8 mouse cellular contexts compared by ENCODE assay signal in genomic region chr8:109251360-109251798, GRCm38 (mm10).
DNase-seq lines count a peak whose midpoint lies in the region; ATAC-seq and TF ChIP-seq lines count a peak whose summit lies in the region.

No protein-coding gene starts in this region.

- no peak for TF ChIP-seq EP300 in liver, postnatal 0 days (IDR thresholded peaks at IDR 0.05; ENCODE audit: low read depth)

- H3K9ac ChIP-seq in heart, embryonic 14.5 days (ENCODE audit: low read length), result no peak overlapping the region
- peak overlapping the region; percentile 67 for H3K9ac ChIP-seq in midbrain, postnatal 0 days (replicated peaks; ENCODE audit: low read length, poor library complexity, severe bottlenecking)
- no peak overlapping the region for H3K9ac ChIP-seq in liver, postnatal 0 days (replicated peaks)

- H3K27me3 ChIP-seq in heart, embryonic 14.5 days (ENCODE audit: control insufficient read depth, insufficient read depth, low read length), result no peaks in the 10 kb centered on the region
- H3K27me3 ChIP-seq in cerebellum, adult 2 months (ENCODE audit: control insufficient read depth, insufficient read depth, low read length), result peaks cover 2% of the 10 kb centered on the region; the same call in 1 of the 2 replicates
- H3K27me3 ChIP-seq in hindbrain, embryonic 10.5 days (ENCODE audit: insufficient read depth, poor library complexity, severe bottlenecking), result no peaks in the 10 kb centered on the region
- H3K27me3 ChIP-seq in midbrain, postnatal 0 days (ENCODE audit: insufficient read depth, low read length), result no peaks in the 10 kb centered on the region
- H3K27me3 ChIP-seq in liver, postnatal 0 days (ENCODE audit: insufficient read depth, low read length), result no peaks in the 10 kb centered on the region

- TF ChIP-seq CTCF in cerebellum, adult 2 months (IDR thresholded peaks at IDR 0.05; ENCODE audit: borderline replicate concordance, insufficient read depth, low read depth, low read length), result no peak
- TF ChIP-seq CTCF in midbrain, postnatal 0 days (IDR thresholded peaks at IDR 0.05), result no peak
- TF ChIP-seq CTCF in liver, postnatal 0 days (IDR thresholded peaks at IDR 0.05; ENCODE audit: low read depth), result no peak

- H3K4me3 ChIP-seq in heart, embryonic 14.5 days (ENCODE audit: control insufficient read depth in 1 of 2, insufficient read depth in 1 of 2, low read depth in 1 of 2, low read length in 2 of 2), result no peak overlapping the region; a peak in 1 of 4 replicates
- H3K4me3 ChIP-seq in cerebellum, adult 2 months (replicated peaks; ENCODE audit: insufficient read depth, low read depth, low read length), result peak overlapping the region; percentile 47
- no peak overlapping the region for H3K4me3 ChIP-seq in hindbrain, embryonic 10.5 days
- peak overlapping the region; percentile 43 for H3K4me3 ChIP-seq in midbrain, postnatal 0 days (ENCODE audit: low read depth, low read length)
- no peak overlapping the region for H3K4me3 ChIP-seq in liver, postnatal 0 days (ENCODE audit: low read depth, low read length)

- no peaks in the 10 kb centered on the region for H3K36me3 ChIP-seq in heart, embryonic 14.5 days (ENCODE audit: control insufficient read depth, insufficient read depth, low read length)
- H3K36me3 ChIP-seq in hindbrain, embryonic 10.5 days, result no peaks in the 10 kb centered on the region
- no peaks in the 10 kb centered on the region for H3K36me3 ChIP-seq in midbrain, postnatal 0 days (ENCODE audit: insufficient read depth, low read length)
- H3K36me3 ChIP-seq in liver, postnatal 0 days (replicated peaks; ENCODE audit: insufficient read depth, low read length), result no peaks in the 10 kb centered on the region

- H3K9me3 ChIP-seq in heart, embryonic 14.5 days (ENCODE audit: control insufficient read depth, low read length), result no peaks in the 10 kb centered on the region
- H3K9me3 ChIP-seq in hindbrain, embryonic 10.5 days, result peaks cover 4% of the 10 kb centered on the region; the same call in 1 of the 2 replicates
- no peaks in the 10 kb centered on the region for H3K9me3 ChIP-seq in midbrain, postnatal 0 days (ENCODE audit: low read length)
- peaks cover 3% of the 10 kb centered on the region; the same call in 1 of the 2 replicates for H3K9me3 ChIP-seq in liver, postnatal 0 days (ENCODE audit: low read length)

- no peak for ATAC-seq in heart, embryonic 14.5 days (ENCODE audit: insufficient number of reproducible peaks, insufficient read depth, low FRiP score, low read depth)
- peak; percentile 75 for ATAC-seq in midbrain, postnatal 0 days (ENCODE audit: low FRiP score)
- ATAC-seq in liver, postnatal 0 days, result no peak

- peak overlapping the region; percentile 30; the same call in 1 of the 2 replicates for H3K4me2 ChIP-seq in heart, embryonic 14.5 days (ENCODE audit: low read length)
- peak overlapping the region; percentile 60 for H3K4me2 ChIP-seq in midbrain, postnatal 0 days (ENCODE audit: low read depth, low read length, poor library complexity, severe bottlenecking)
- no peak overlapping the region for H3K4me2 ChIP-seq in liver, postnatal 0 days (ENCODE audit: low read depth, low read length)

- no peaks in the 10 kb centered on the region for H3K4me1 ChIP-seq in heart, embryonic 14.5 days (ENCODE audit: control insufficient read depth in 2 of 2, insufficient read depth in 2 of 2, low read length in 2 of 2)
- no peaks in the 10 kb centered on the region for H3K4me1 ChIP-seq in cerebellum, adult 2 months (ENCODE audit: control insufficient read depth, insufficient read depth, low read length)
- H3K4me1 ChIP-seq in hindbrain, embryonic 10.5 days (replicated peaks), result peaks cover 11% of the 10 kb centered on the region; the same call in 1 of the 2 replicates
- no peaks in the 10 kb centered on the region for H3K4me1 ChIP-seq in midbrain, postnatal 0 days (ENCODE audit: insufficient read depth, low read length)
- no peaks in the 10 kb centered on the region for H3K4me1 ChIP-seq in liver, postnatal 0 days (ENCODE audit: insufficient read depth)

- no peak for TF ChIP-seq POLR2A in cerebellum, adult 2 months (IDR thresholded peaks at IDR 0.05; ENCODE audit: borderline replicate concordance, insufficient read depth, low read length)

- no peak overlapping the region for H3K27ac ChIP-seq in heart, embryonic 14.5 days (replicated peaks in 1 of 2; ENCODE audit: control insufficient read depth in 1 of 2, insufficient read depth in 1 of 2, low read depth in 2 of 2, low read length in 2 of 2)
- peak overlapping the region; percentile 52; the same call in 1 of the 2 replicates for H3K27ac ChIP-seq in cerebellum, adult 2 months (ENCODE audit: insufficient read depth, low read length)
- peak overlapping the region; percentile 5; the same call in 1 of the 2 replicates for H3K27ac ChIP-seq in hindbrain, embryonic 10.5 days
- H3K27ac ChIP-seq in midbrain, postnatal 0 days (ENCODE audit: low read depth, low read length), result peak overlapping the region; percentile 81
- H3K27ac ChIP-seq in liver, postnatal 0 days (ENCODE audit: low read depth), result no peak overlapping the region

- DNase-seq in heart, postnatal 4 days, result no peak
- peak in 1 of 2 experiments; percentile 23 for DNase-seq in cerebellum, adult 2 months
- DNase-seq in hindbrain, embryonic 10.5 days (ENCODE audit: low spot score), result no peak
- peak; percentile 93 for DNase-seq in midbrain, postnatal 0 days (ENCODE audit: low spot score)
- DNase-seq in liver, result no peak
- no peak for DNase-seq in liver, postnatal 0 days
- no peak for DNase-seq in spleen, postnatal 14 days (ENCODE audit: low spot score in 2 of 2)

- 76% methylated on average over 24 of the region's 24 CpGs for WGBS in heart, embryonic 14.5 days
- WGBS in cerebellum, adult 2 months, result 7% methylated on average over 24 of the region's 24 CpGs
- WGBS in hindbrain, embryonic 10.5 days, result 92% methylated on average over 24 of the region's 24 CpGs
- 41% methylated on average over 24 of the region's 24 CpGs for WGBS in midbrain, postnatal 0 days
- WGBS in liver, postnatal 0 days (ENCODE audit: insufficient replicate concordance), result 85% methylated on average over 24 of the region's 24 CpGs

Comparison
In these comparisons a context has a peak if more than half of its experiments do, and no peak if none do; other contexts are left out.
1. H3K27ac ChIP-seq: peak in cerebellum, adult 2 months (single experiment), hindbrain, embryonic 10.5 days (single experiment) and midbrain, postnatal 0 days (single experiment); none in heart, embryonic 14.5 days (0 of 2) and liver, postnatal 0 days (single experiment).
2. H3K4me3 ChIP-seq: peak in cerebellum, adult 2 months (single experiment) and midbrain, postnatal 0 days (single experiment); none in heart, embryonic 14.5 days (0 of 2), hindbrain, embryonic 10.5 days (single experiment) and liver, postnatal 0 days (single experiment).